Mouse (Mus musculus): ENCODE measurements around the gene Otud7a. TPM values are rescaled to one million over a fixed set of nuclear protein-coding genes. Genes with fewer than 3 reads are reported as not detected.

Otud7a gene
- total and polyA plus RNA-seq, 2 experiments from 2014 or later = 4.2 to 20.8 TPM

DNA sequence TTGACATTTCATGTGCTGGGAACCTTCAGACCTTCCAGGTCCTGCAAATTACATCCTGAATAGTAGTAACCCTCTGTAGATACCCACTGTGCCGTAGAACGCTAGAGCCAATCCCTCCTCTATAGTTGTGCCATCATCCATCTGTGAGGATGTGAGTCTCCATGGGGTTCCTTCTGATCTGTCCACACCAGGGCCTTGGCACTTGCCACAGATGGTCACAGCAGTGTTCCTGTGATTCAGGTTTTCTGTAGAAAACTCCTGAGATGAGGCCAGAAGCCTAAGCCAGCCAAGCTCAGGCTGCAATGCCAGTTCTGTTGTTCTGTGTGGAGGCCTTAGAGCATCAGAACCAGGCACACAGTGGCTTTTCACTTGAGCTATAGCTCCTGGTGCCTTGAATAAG, 63.5 kb downstream of the Otud7a start:
- ATAC-seq (ENCODE audit: low FRiP score) (no peak), DNase-seq (ENCODE audit: low spot score) (peak; percentile 60)
- H3K4me2 ChIP-seq (ENCODE audit: low read depth, low read length, poor library complexity, severe bottlenecking) = no peak overlapping the region
- H3K9me3 ChIP-seq (ENCODE audit: low read length) = no peaks in the 10 kb centered on the region
- no peak overlapping the region for H3K9ac ChIP-seq (replicated peaks; ENCODE audit: low read length, poor library complexity, severe bottlenecking)
- TF ChIP-seq CTCF (IDR thresholded peaks at IDR 0.05) = no peak
- H3K4me3 ChIP-seq (ENCODE audit: low read depth, low read length) = no peak overlapping the region
- WGBS = 83% methylated on average over 2 of the region's 2 CpGs
- no peak overlapping the region for H3K27ac ChIP-seq (ENCODE audit: low read depth, low read length)
- H3K36me3 ChIP-seq (ENCODE audit: insufficient read depth, low read length) = no peaks in the 10 kb centered on the region
- H3K4me1 ChIP-seq (ENCODE audit: insufficient read depth, low read length) = no peaks in the 10 kb centered on the region
- no peaks in the 10 kb centered on the region for H3K27me3 ChIP-seq (ENCODE audit: insufficient read depth, low read length)

DNA sequence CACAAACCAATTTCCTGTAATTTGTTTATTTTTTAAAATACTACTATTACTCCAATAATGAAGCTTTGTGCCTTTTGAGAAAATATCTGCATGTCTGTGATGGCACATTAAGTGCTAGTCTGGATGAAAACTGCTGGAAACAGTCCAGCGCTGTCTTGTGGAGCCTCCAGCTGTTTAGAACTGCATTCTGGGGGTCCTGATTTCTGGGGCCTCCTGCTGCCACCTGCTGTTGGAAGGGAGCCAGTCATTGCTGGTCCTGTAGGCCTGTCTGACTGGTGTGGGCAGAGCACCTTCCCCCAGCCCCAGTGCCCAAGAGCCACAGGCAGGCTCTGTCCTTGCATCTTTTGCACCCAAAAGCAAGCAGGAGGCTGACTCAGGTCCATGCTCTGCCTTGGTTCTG, 65.3 kb downstream of the Otud7a start:
- ATAC-seq (ENCODE audit: low FRiP score) = no peak
- WGBS = 35% methylated on average over 1 of the region's 1 CpGs
- H3K9me3 ChIP-seq (ENCODE audit: low read length) = no peaks in the 10 kb centered on the region
- H3K27ac ChIP-seq (ENCODE audit: low read depth, low read length) = no peak overlapping the region
- peak; percentile 67 for DNase-seq (ENCODE audit: low spot score)
- H3K4me3 ChIP-seq (ENCODE audit: low read depth, low read length) = no peak overlapping the region
- H3K27me3 ChIP-seq (ENCODE audit: insufficient read depth, low read length) = no peaks in the 10 kb centered on the region
- H3K36me3 ChIP-seq (ENCODE audit: insufficient read depth, low read length) = no peaks in the 10 kb centered on the region
- no peaks in the 10 kb centered on the region for H3K4me1 ChIP-seq (ENCODE audit: insufficient read depth, low read length)
- peak; percentile 56 for TF ChIP-seq CTCF (IDR thresholded peaks at IDR 0.05)
- no peak overlapping the region for H3K4me2 ChIP-seq (ENCODE audit: low read depth, low read length, poor library complexity, severe bottlenecking)
- no peak overlapping the region for H3K9ac ChIP-seq (replicated peaks; ENCODE audit: low read length, poor library complexity, severe bottlenecking)

- H3K4me3 ChIP-seq (ENCODE audit: low read depth, low read length) = no peak overlapping the region
- DNase-seq (ENCODE audit: low spot score) (no peak), ATAC-seq (ENCODE audit: low FRiP score) (no peak)
- H3K27ac ChIP-seq (ENCODE audit: low read depth, low read length) = no peak overlapping the region
- H3K9ac ChIP-seq (replicated peaks; ENCODE audit: low read length, poor library complexity, severe bottlenecking) = no peak overlapping the region
- no peak for TF ChIP-seq CTCF (IDR thresholded peaks at IDR 0.05)
- no peak overlapping the region for H3K4me2 ChIP-seq (ENCODE audit: low read depth, low read length, poor library complexity, severe bottlenecking)
- H3K27me3 ChIP-seq (ENCODE audit: insufficient read depth, low read length) = no peaks in the 10 kb centered on the region
- no peaks in the 10 kb centered on the region for H3K4me1 ChIP-seq (ENCODE audit: insufficient read depth, low read length)
- no peaks in the 10 kb centered on the region for H3K9me3 ChIP-seq (ENCODE audit: low read length)
- H3K36me3 ChIP-seq (ENCODE audit: insufficient read depth, low read length) = no peaks in the 10 kb centered on the region
Measured at GRCm38 (mm10) chr7:63511458-63511857, 66.9 kb downstream of the Otud7a start.

- Histone ChIP-seq H3K27ac (ENCODE audit: low read depth, low read length) (no peak overlapping the region), H3K27me3 (ENCODE audit: insufficient read depth, low read length) (no peaks in the 10 kb centered on the region), H3K36me3 (ENCODE audit: insufficient read depth, low read length) (no peaks in the 10 kb centered on the region), H3K9ac (replicated peaks; ENCODE audit: low read length, poor library complexity, severe bottlenecking) (no peak overlapping the region), H3K4me3 (ENCODE audit: low read depth, low read length) (no peak overlapping the region), H3K4me2 (ENCODE audit: low read depth, low read length, poor library complexity, severe bottlenecking) (no peak overlapping the region), H3K9me3 (ENCODE audit: low read length) (no peaks in the 10 kb centered on the region), H3K4me1 (ENCODE audit: insufficient read depth, low read length) (no peaks in the 10 kb centered on the region)
- DNase-seq (ENCODE audit: low spot score) (no peak), ATAC-seq (ENCODE audit: low FRiP score) (no peak)
- no peak for TF ChIP-seq CTCF (IDR thresholded peaks at IDR 0.05)
- WGBS = 73% methylated on average over 2 of the region's 2 CpGs
Measured at GRCm38 (mm10) chr7:63512561-63512960, 68.0 kb downstream of the Otud7a start.

GRCm38 (mm10) chr7:63516141-63516895, 71.8 kb downstream of the Otud7a start:
- Histone ChIP-seq H3K27ac (ENCODE audit: low read depth, low read length) (no peak overlapping the region), H3K9ac (replicated peaks; ENCODE audit: low read length, poor library complexity, severe bottlenecking) (no peak overlapping the region), H3K4me1 (ENCODE audit: insufficient read depth, low read length) (no peaks in the 10 kb centered on the region), H3K27me3 (ENCODE audit: insufficient read depth, low read length) (no peaks in the 10 kb centered on the region), H3K9me3 (ENCODE audit: low read length) (no peaks in the 10 kb centered on the region), H3K4me3 (ENCODE audit: low read depth, low read length) (no peak overlapping the region), H3K4me2 (ENCODE audit: low read depth, low read length, poor library complexity, severe bottlenecking) (no peak overlapping the region), H3K36me3 (ENCODE audit: insufficient read depth, low read length) (no peaks in the 10 kb centered on the region)
- WGBS = 81% methylated on average over 5 of the region's 5 CpGs
- DNase-seq (ENCODE audit: low spot score) (no peak), ATAC-seq (ENCODE audit: low FRiP score) (no peak; the same call in 1 of the 2 replicates)
- no peak for TF ChIP-seq CTCF (IDR thresholded peaks at IDR 0.05)

DNA sequence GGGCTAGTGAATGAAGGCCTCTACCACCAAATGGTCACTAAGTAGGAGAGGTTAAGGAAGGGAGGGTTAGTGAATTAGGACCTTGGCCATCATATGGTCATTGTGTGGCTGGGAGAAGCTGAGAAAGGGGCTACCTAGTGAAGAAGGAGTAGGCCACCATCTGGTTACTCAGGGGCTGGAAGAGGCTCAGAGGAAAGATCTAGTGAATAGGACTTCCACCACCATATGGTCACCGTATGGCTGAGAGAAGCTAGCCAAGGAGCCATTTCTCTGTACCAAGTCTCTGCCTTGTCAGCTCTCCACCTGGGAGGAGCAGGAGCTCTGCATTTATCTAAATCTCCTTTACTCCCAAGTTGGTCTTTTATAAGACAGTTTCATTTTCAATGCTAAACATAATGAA, 75.7 kb downstream of the Otud7a start:
- no peaks in the 10 kb centered on the region for H3K36me3 ChIP-seq (ENCODE audit: insufficient read depth, low read length)
- TF ChIP-seq CTCF (IDR thresholded peaks at IDR 0.05) = no peak
- no peak overlapping the region for H3K27ac ChIP-seq (ENCODE audit: low read depth, low read length)
- H3K4me1 ChIP-seq (ENCODE audit: insufficient read depth, low read length) = no peaks in the 10 kb centered on the region
- H3K9me3 ChIP-seq (ENCODE audit: low read length) = no peaks in the 10 kb centered on the region
- H3K9ac ChIP-seq (replicated peaks; ENCODE audit: low read length, poor library complexity, severe bottlenecking) = no peak overlapping the region
- no peak overlapping the region for H3K4me3 ChIP-seq (ENCODE audit: low read depth, low read length)
- DNase-seq (ENCODE audit: low spot score) (no peak), ATAC-seq (ENCODE audit: low FRiP score) (no peak)
- WGBS = 91% methylated on average over 1 of the region's 1 CpGs
- H3K27me3 ChIP-seq (ENCODE audit: insufficient read depth, low read length) = no peaks in the 10 kb centered on the region
- no peak overlapping the region for H3K4me2 ChIP-seq (ENCODE audit: low read depth, low read length, poor library complexity, severe bottlenecking)
